In the genomic region with DNA sequence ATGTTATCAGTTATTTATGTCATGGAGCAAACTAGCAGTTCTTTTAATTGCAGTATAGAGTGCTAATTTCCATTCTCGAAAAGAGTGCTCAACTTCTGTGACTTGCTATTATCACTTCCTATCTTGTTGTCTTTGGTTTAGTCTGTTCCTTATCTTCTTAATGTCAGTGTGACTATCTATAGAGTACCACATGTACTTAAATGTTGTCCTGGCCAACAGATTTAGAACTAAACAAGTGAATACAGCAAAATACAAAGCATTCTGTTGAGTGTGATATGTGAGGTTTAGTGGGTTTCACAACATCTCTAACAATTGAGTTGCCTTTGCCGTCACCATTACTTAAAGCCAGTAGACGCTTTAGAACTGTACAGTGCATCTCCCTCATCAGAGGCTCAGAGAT, we compare ENCODE assay signal across 42 mouse cellular contexts. TPM values are rescaled to one million over a fixed set of nuclear protein-coding genes. Genes with fewer than 3 reads are reported as not detected.
"Had no signal": no experiment of that assay in that cellular context is flagged by ENCODE, and none has a peak within 500 bp of the region (broad histone marks: within the 10 kb centered on the region; RNA-seq: fewer than 3 reads in every experiment).

No protein-coding gene starts in this region.

- ATAC-seq: hindbrain, embryonic 16.5 days; hindbrain, postnatal 0 days; inflammation-experienced regulatory T-cells, adult 6 months; intestine, embryonic 15.5 days; intestine, embryonic 16.5 days; intestine, postnatal 0 days had no signal

- H3K9me3 ChIP-seq: heart, embryonic 12.5 days; heart, embryonic 13.5 days; heart, embryonic 15.5 days; hindbrain, embryonic 10.5 days; hindbrain, embryonic 12.5 days; hindbrain, embryonic 13.5 days; hindbrain, embryonic 15.5 days; intestine, embryonic 15.5 days; kidney, embryonic 15.5 days had no signal

- H3K4me3 ChIP-seq: heart, embryonic 12.5 days; heart, embryonic 13.5 days; heart, embryonic 15.5 days; hindbrain, embryonic 10.5 days; hindbrain, embryonic 12.5 days; hindbrain, embryonic 13.5 days; hindbrain, embryonic 15.5 days; intestine, embryonic 15.5 days; kidney, embryonic 15.5 days; layer of hippocampus, adult 2 months; left cerebral cortex, adult 2 months had no signal

- DNase-seq: heart, postnatal 10 days; heart, postnatal 14 days; heart, postnatal 36 days; heart, postnatal 4 days; kidney, adult 11 months; kidney, adult 18-20 months; kidney, adult 2 months; kidney, adult 8-10 months; kidney, adult 9 months; kidney, postnatal 10 days; kidney, postnatal 14 days; kidney, postnatal 25 days; kidney, postnatal 36 days; kidney, postnatal 4 days; layer of hippocampus, adult 9-11 months; layer of hippocampus, postnatal 36 days had no signal

- H3K27me3 ChIP-seq: heart, embryonic 12.5 days; heart, embryonic 13.5 days; heart, embryonic 15.5 days; hindbrain, embryonic 12.5 days; hindbrain, embryonic 13.5 days; hindbrain, embryonic 15.5 days; intestine, embryonic 15.5 days; kidney, embryonic 15.5 days had no signal

- H3K4me1 ChIP-seq: intestine, embryonic 15.5 days; kidney, embryonic 15.5 days had no signal

- H3K27ac ChIP-seq: heart, embryonic 13.5 days; heart, embryonic 15.5 days; hindbrain, embryonic 10.5 days; hindbrain, embryonic 12.5 days; hindbrain, embryonic 13.5 days; hindbrain, embryonic 14.5 days; hindbrain, embryonic 15.5 days; hindbrain, postnatal 0 days; intestine, embryonic 15.5 days; kidney, embryonic 15.5 days; kidney, postnatal 0 days; layer of hippocampus, adult 2 months; left cerebral cortex, adult 2 months had no signal

- H3K36me3 ChIP-seq: intestine, embryonic 15.5 days had no signal

RNA-seq across cellular contexts. Expression of a gene that starts 27.1 kb away (rescaled TPM):
- total RNA-seq: heart, postnatal 25 days; hematopoietic stem cell, adult 5-6 weeks; hindbrain, postnatal 0 days; layer of hippocampus, adult 18-20 months; layer of hippocampus, adult 2 months; layer of hippocampus, postnatal 14 days; layer of hippocampus, postnatal 25 days; layer of hippocampus, postnatal 36 days; left cerebral cortex, adult 18-20 months had no signal
- polyA plus RNA-seq: hindbrain, embryonic 10.5 days; hindbrain, embryonic 11.5 days; hindbrain, embryonic 12.5 days; hindbrain, embryonic 16.5 days; inflammation-experienced regulatory T-cells, adult 6 months; large intestine, adult 2 months had no signal
